2 mouse cellular contexts compared by ENCODE assay signal in the genomic region with DNA sequence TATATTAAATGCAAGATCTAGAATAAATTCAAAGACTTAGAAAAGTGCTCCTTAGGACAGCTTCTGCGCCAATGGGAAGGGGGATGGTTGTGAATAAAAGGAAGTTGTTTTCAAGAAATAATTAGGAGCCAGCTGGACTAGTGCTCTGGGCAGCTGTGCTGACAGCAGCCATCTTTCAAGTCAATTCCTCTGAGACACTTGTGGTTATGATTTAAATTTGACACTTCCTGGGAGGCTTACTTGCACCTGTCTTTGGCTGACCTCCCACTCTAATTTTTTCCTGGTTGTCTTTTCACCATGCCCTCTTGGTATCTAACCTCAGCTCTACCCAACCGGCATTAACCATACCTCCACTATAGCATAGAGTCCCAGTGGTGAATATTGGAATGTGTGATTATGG.
TF ChIP-seq lines count a peak whose summit lies in the region.

No protein-coding gene starts in this region.

TF ChIP-seq in C2C12, 6 proteins besides CTCF, POLR2A, EP300 and RAD21:
- TF ChIP-seq CEBPB (IDR thresholded peaks at IDR 0.05; ENCODE audit: low read depth) (no peak), MYOG (IDR thresholded peaks at IDR 0.05; ENCODE audit: control insufficient read depth, extremely low read depth, insufficient read length) (no peak), MYOD1 (IDR thresholded peaks at IDR 0.05; ENCODE audit: control insufficient read depth, insufficient read length, low read depth) (peak; percentile 85), FOSL1 (IDR thresholded peaks at IDR 0.05; ENCODE audit: insufficient read depth, low read length, poor library complexity, severe bottlenecking) (no peak)

TF ChIP-seq in myocyte, 11 proteins besides CTCF, POLR2A, EP300 and RAD21:
- TF ChIP-seq MYOD1 (IDR thresholded peaks at IDR 0.05; ENCODE audit: control insufficient read depth in 1 of 3, insufficient read length in 2 of 3, low read depth in 2 of 3) (peak in 2 of 3 experiments; percentile 77 to 78), TCF12 (IDR thresholded peaks at IDR 0.05; ENCODE audit: insufficient read depth, poor library complexity, severe bottlenecking) (peak; percentile 92), MYOG (IDR thresholded peaks at IDR 0.05; ENCODE audit: control insufficient read depth in 1 of 3, insufficient read depth in 1 of 3, insufficient read length in 2 of 3, low read depth in 2 of 3) (peak in 2 of 3 experiments; percentile 50 to 74), TCF3 (IDR thresholded peaks at IDR 0.05; ENCODE audit: insufficient read length, low read depth) (peak; percentile 66), SRF (IDR thresholded peaks at IDR 0.05; ENCODE audit: control insufficient read depth, insufficient read length, low read depth) (no peak), MAX (IDR thresholded peaks at IDR 0.05; ENCODE audit: low read depth) (no peak)
